Mouse (Mus musculus) cortical plate, adult 2 months (tissue): ENCODE data around the gene Sdad1. TPM values are rescaled to one million over a fixed set of nuclear protein-coding genes. Genes with fewer than 3 reads are reported as not detected.

Experiments
- H3K27ac ChIP-seq: fragments of 200-500 bp; 2 replicates; pipeline ENCODE4 v1.5.1; 2012; ENCODE audit warnings: low read length, control low read depth, inconsistent platforms; ENCODE audit not compliant: insufficient read depth
- H3K4me1 ChIP-seq: fragments of 200-500 bp; 2 replicates; pipeline ENCODE4 v1.6.1; 2011; ENCODE audit warnings: low read length; ENCODE audit not compliant: control insufficient read depth, insufficient read depth
- H3K4me3 ChIP-seq: fragments of 200-500 bp; 2 replicates; pipeline ENCODE4 v1.5.1; 2011; ENCODE audit warnings: mild to moderate bottlenecking, low read length, control low read depth; ENCODE audit not compliant: insufficient read depth
- CTCF ChIP-seq: fragments of 200-500 bp; IDR thresholded peaks from 2 replicates; pipeline ENCODE4 v1.5.1; 2011; ENCODE audit warnings: mild to moderate bottlenecking, control low read depth, low read length; ENCODE audit not compliant: insufficient read depth; ENCODE audit errors: extremely low read depth
- POLR2A ChIP-seq: fragments of 200-500 bp; IDR thresholded peaks from 2 replicates; pipeline ENCODE4 v1.6.1; 2011; ENCODE audit warnings: mild to moderate bottlenecking, low read length, control low read depth; ENCODE audit not compliant: insufficient read depth; ENCODE audit errors: extremely low read depth
- polyA plus RNA-seq: library from polyadenylated mRNA; depleted of rRNA; stranded (reverse); fragments of >200 nt; gene quantifications from 2 replicates; pipeline ENCODE4 v1.2.3, GENCODE M21; 2012

Sdad1 gene
- polyA plus RNA-seq, 1 experiment = 11.8 TPM

- no peak overlapping the region for H3K27ac ChIP-seq
- H3K4me3 ChIP-seq = no peak overlapping the region
- TF ChIP-seq POLR2A (no peak), CTCF (no peak)
- no peaks in the 10 kb centered on the region for H3K4me1 ChIP-seq
Measured at GRCm38 (mm10) chr5:92318596-92318995, 8.3 kb upstream of the Sdad1 start.

GRCm38 (mm10) chr5:92318119-92318518 lies 7.8 kb upstream of the Sdad1 start:
- no peaks in the 10 kb centered on the region for H3K4me1 ChIP-seq
- no peak overlapping the region for H3K27ac ChIP-seq
- no peak for TF ChIP-seq POLR2A
- TF ChIP-seq CTCF = no peak
- no peak overlapping the region for H3K4me3 ChIP-seq

- H3K4me1 ChIP-seq = peaks cover 1% of the 10 kb centered on the region; the same call in 1 of the 2 replicates
- TF ChIP-seq POLR2A (no peak), CTCF (no peak)
- no peak overlapping the region for H3K4me3 ChIP-seq
- H3K27ac ChIP-seq = no peak overlapping the region
Measured at GRCm38 (mm10) chr5:92313776-92314175, 3.5 kb upstream of the Sdad1 start.

GRCm38 (mm10) chr5:92312046-92312715 lies 1.9 kb upstream of the Sdad1 start:
- Histone ChIP-seq H3K27ac (no peak overlapping the region), H3K4me1 (peaks cover 4% of the 10 kb centered on the region; the same call in 1 of the 2 replicates), H3K4me3 (no peak overlapping the region)
- TF ChIP-seq POLR2A = no peak
- TF ChIP-seq CTCF = peak; percentile 52; the same call in 1 of the 2 replicates

- Histone ChIP-seq H3K4me3 (no peak overlapping the region), H3K27ac (no peak overlapping the region), H3K4me1 (peaks cover 4% of the 10 kb centered on the region)
- TF ChIP-seq CTCF (no peak), POLR2A (no peak)
Measured at GRCm38 (mm10) chr5:92304291-92304690, 6.0 kb downstream of the Sdad1 start.

- no peak overlapping the region for H3K27ac ChIP-seq
- H3K4me3 ChIP-seq = no peak overlapping the region
- no peaks in the 10 kb centered on the region; the same call in 1 of the 2 replicates for H3K4me1 ChIP-seq
- TF ChIP-seq CTCF = no peak
- TF ChIP-seq POLR2A = no peak
Measured at GRCm38 (mm10) chr5:92302149-92302840, 8.0 kb downstream of the Sdad1 start.

GRCm38 (mm10) chr5:92294525-92294924 lies 15.8 kb downstream of the Sdad1 start:
- no peak overlapping the region for H3K4me3 ChIP-seq
- TF ChIP-seq CTCF (no peak), POLR2A (no peak)
- no peaks in the 10 kb centered on the region for H3K4me1 ChIP-seq
- H3K27ac ChIP-seq = no peak overlapping the region

GRCm38 (mm10) chr5:92291652-92292414 lies 18.4 kb downstream of the Sdad1 start:
- TF ChIP-seq CTCF = no peak
- TF ChIP-seq POLR2A = no peak
- Histone ChIP-seq H3K4me1 (no peaks in the 10 kb centered on the region), H3K27ac (no peak overlapping the region), H3K4me3 (no peak overlapping the region)

GRCm38 (mm10) chr5:92287840-92288239 lies 22.4 kb downstream of the Sdad1 start:
- Histone ChIP-seq H3K27ac (no peak overlapping the region), H3K4me1 (no peaks in the 10 kb centered on the region), H3K4me3 (no peak overlapping the region)
- no peak for TF ChIP-seq POLR2A
- TF ChIP-seq CTCF = no peak

- Histone ChIP-seq H3K27ac (no peak overlapping the region), H3K4me3 (no peak overlapping the region), H3K4me1 (no peaks in the 10 kb centered on the region; the same call in 1 of the 2 replicates)
- no peak for TF ChIP-seq POLR2A
- TF ChIP-seq CTCF = no peak
Measured at GRCm38 (mm10) chr5:92283107-92283506, 27.2 kb downstream of the Sdad1 start.
